Mouse (Mus musculus) lung, adult 2 months (tissue): Measurements from ENCODE around the gene Acvr1b. TPM values are rescaled to one million over a fixed set of nuclear protein-coding genes. Genes with fewer than 3 reads are reported as not detected.

Experiments used
- DNase-seq: peaks from one replicate; pipeline ENCODE4 v3.0.0; 2022
- H3K4me1 ChIP-seq: fragments of 200-500 bp; 2 replicates; pipeline ENCODE4 v1.6.1; 2011; ENCODE audit warnings: low read length; ENCODE audit not compliant: control insufficient read depth, insufficient read depth
- H3K4me3 ChIP-seq: fragments of 200-500 bp; replicated peaks from 2 replicates; pipeline ENCODE3; 2011; ENCODE audit warnings: low read depth, mild to moderate bottlenecking, control low read depth, low read length; ENCODE audit errors: extremely low read depth
- CTCF ChIP-seq: fragments of 200-500 bp; IDR thresholded peaks from 2 replicates; pipeline ENCODE4 v1.5.1; 2011; ENCODE audit warnings: mild to moderate bottlenecking, low read length, control low read depth; ENCODE audit not compliant: insufficient read depth
- POLR2A ChIP-seq: fragments of 200-500 bp; IDR thresholded peaks from 2 replicates; pipeline ENCODE4 v1.6.1; 2011; ENCODE audit warnings: low read depth, mild to moderate bottlenecking, control low read depth, low read length, borderline replicate concordance; ENCODE audit errors: extremely low read depth
- WGBS: fragments of 180-500 bp; shearing (Covaris S2); methylation state at CpG from one replicate; pipeline ENCODE4 v1.1.7; 2018; 5-methylcytosine and 5-hydroxymethylcytosine counted together
- polyA plus RNA-seq: library from polyadenylated mRNA; depleted of rRNA; stranded (reverse); fragments of >200 nt; gene quantifications from 2 replicates; pipeline ENCODE4 v1.2.3, GENCODE M21; 2012

The Acvr1b gene
- polyA plus RNA-seq, 1 experiment: 57.2 TPM

GRCm38 (mm10) chr15:101191459-101192259 lies 17.8 kb downstream of the Acvr1b start:
- peak; percentile 63 for DNase-seq
- peaks cover 27% of the 10 kb centered on the region for H3K4me1 ChIP-seq
- WGBS: 18% methylated on average over 13 of the region's 13 CpGs
- H3K4me3 ChIP-seq: no peak overlapping the region
- TF ChIP-seq POLR2A: no peak
- TF ChIP-seq CTCF: no peak

GRCm38 (mm10) chr15:101192260-101192640 lies 18.4 kb downstream of the Acvr1b start:
- Histone ChIP-seq H3K4me3 (no peak overlapping the region), H3K4me1 (peaks cover 27% of the 10 kb centered on the region)
- DNase-seq: no peak
- 44% methylated on average over 7 of the region's 7 CpGs for WGBS
- TF ChIP-seq CTCF (no peak), POLR2A (no peak)

- no peak for TF ChIP-seq CTCF
- no peak for TF ChIP-seq POLR2A
- no peak for DNase-seq
- no peak overlapping the region for H3K4me3 ChIP-seq
- WGBS: 56% methylated on average over 7 of the region's 7 CpGs
- H3K4me1 ChIP-seq: peaks cover 27% of the 10 kb centered on the region
These were observed 18.8 kb downstream of the Acvr1b start for GRCm38 (mm10) chr15:101192651-101193050.

- Histone ChIP-seq H3K4me1 (peaks cover 24% of the 10 kb centered on the region), H3K4me3 (no peak overlapping the region)
- 89% methylated on average over 6 of the region's 6 CpGs for WGBS
- DNase-seq: no peak
- no peak for TF ChIP-seq POLR2A
- no peak for TF ChIP-seq CTCF
These were observed 20.1 kb downstream of the Acvr1b start for GRCm38 (mm10) chr15:101193971-101194370.

- H3K4me1 ChIP-seq: peaks cover 19% of the 10 kb centered on the region
These were observed 21.3 kb downstream of the Acvr1b start for GRCm38 (mm10) chr15:101194951-101195823.

GRCm38 (mm10) chr15:101196079-101196795 lies 22.4 kb downstream of the Acvr1b start:
- no peak overlapping the region for H3K4me3 ChIP-seq
- peaks cover 14% of the 10 kb centered on the region for H3K4me1 ChIP-seq
- TF ChIP-seq CTCF (0 out of 2 replicates have a peak, but pooled peaks have one; percentile 4), POLR2A (no peak)
- DNase-seq: no peak
- 88% methylated on average over 8 of the region's 8 CpGs for WGBS

More at GRCm38 (mm10) chr15:101194951-101195823, 21.3 kb downstream of the Acvr1b start:
- DNase-seq: no peak
- H3K4me3 ChIP-seq: no peak overlapping the region
- WGBS: 76% methylated on average over 16 of the region's 16 CpGs
- no peak for TF ChIP-seq CTCF
- no peak for TF ChIP-seq POLR2A

GRCm38 (mm10) chr15:101196961-101197360 lies 23.1 kb downstream of the Acvr1b start:
- TF ChIP-seq POLR2A (no peak), CTCF (no peak)
- DNase-seq: no peak
- Histone ChIP-seq H3K4me3 (no peak overlapping the region), H3K4me1 (peaks cover 7% of the 10 kb centered on the region)

GRCm38 (mm10) chr15:101197497-101198179 lies 23.8 kb downstream of the Acvr1b start:
- WGBS: 79% methylated on average over 15 of the region's 15 CpGs
- no peak for TF ChIP-seq CTCF
- TF ChIP-seq POLR2A: no peak
- DNase-seq: no peak

GRCm38 (mm10) chr15:101198218-101198617 lies 24.4 kb downstream of the Acvr1b start:
- peak; percentile 60 for DNase-seq
- WGBS: 11% methylated on average over 3 of the region's 3 CpGs
- no peak for TF ChIP-seq POLR2A
- peak; percentile 99 for TF ChIP-seq CTCF
- Histone ChIP-seq H3K4me1 (peaks cover 3% of the 10 kb centered on the region; the same call in 1 of the 2 replicates), H3K4me3 (no peak overlapping the region)

More at GRCm38 (mm10) chr15:101197497-101198179, 23.8 kb downstream of the Acvr1b start:
- Histone ChIP-seq H3K4me1 (peaks cover 5% of the 10 kb centered on the region), H3K4me3 (no peak overlapping the region)
